Mouse (Mus musculus) intestine, postnatal 0 days (tissue): Measurements from ENCODE around the gene Yipf7. TPM values are rescaled to one million over a fixed set of nuclear protein-coding genes. Genes with fewer than 3 reads are reported as not detected.

ENCODE experiments used
- ATAC-seq: fragments of 200-750 bp; cut with Nextera tagmentation; 2 replicates; pipeline ENCODE4 v1.8.0; 2017; ENCODE audit warnings: mild to moderate bottlenecking, moderate TSS enrichment, moderate library complexity
- H3K27ac ChIP-seq: fragments of 300-500 bp; sonication (generic); 2 replicates; pipeline ENCODE4 v1.5.1; 2014; ENCODE audit warnings: mild to moderate bottlenecking, low read depth, low read length, moderate library complexity
- H3K27me3 ChIP-seq: fragments of 300-500 bp; sonication (generic); replicated peaks from 2 replicates; pipeline ENCODE4 v1.6.1; 2014; ENCODE audit warnings: low read length, mixed read lengths; ENCODE audit not compliant: control insufficient read depth, insufficient read depth
- H3K36me3 ChIP-seq: fragments of 300-500 bp; sonication (generic); 2 replicates; pipeline ENCODE4 v1.6.1; 2014; ENCODE audit warnings: mild to moderate bottlenecking, moderate library complexity; ENCODE audit not compliant: control insufficient read depth, insufficient read depth
- H3K4me1 ChIP-seq: fragments of 300-500 bp; sonication (generic); replicated peaks from 2 replicates; pipeline ENCODE4 v1.6.1; 2014; ENCODE audit warnings: antibody characterized with exemption, low read length, mixed read lengths; ENCODE audit not compliant: control insufficient read depth, insufficient read depth
- H3K4me2 ChIP-seq: fragments of 300-500 bp; sonication (generic); replicated peaks from 2 replicates; pipeline ENCODE4 v1.6.1; 2014; ENCODE audit warnings: low read depth, mild to moderate bottlenecking, moderate library complexity
- H3K4me3 ChIP-seq: fragments of 300-500 bp; sonication (generic); 2 replicates; pipeline ENCODE4 v1.5.1; 2014; ENCODE audit warnings: low read depth, low read length
- H3K9ac ChIP-seq: fragments of 300-500 bp; sonication (generic); 2 replicates; pipeline ENCODE4 v1.6.1; 2014; ENCODE audit warnings: mild to moderate bottlenecking, low read depth, low read length
- H3K9me3 ChIP-seq: fragments of 300-500 bp; sonication (generic); 2 replicates; pipeline ENCODE4 v1.6.1; 2016; ENCODE audit warnings: mixed run types; ENCODE audit not compliant: control insufficient read depth
- CTCF ChIP-seq: sonication (generic); IDR thresholded peaks from 2 replicates; pipeline ENCODE4 v1.5.1; 2016; ENCODE audit warnings: low read depth, mild to moderate bottlenecking, control low read depth, antibody characterized with exemption, moderate library complexity
- WGBS: fragments of 180-500 bp; shearing (Covaris S2); extraction: QIAGEN DNeasy Blood & Tissue Kit; methylation state at CpG from one replicate; pipeline ENCODE4 v1.1.7; 2014; 5-methylcytosine and 5-hydroxymethylcytosine counted together
- polyA plus RNA-seq: library from polyadenylated mRNA; unstranded; fragments of >200 nt; fragmentation: Nextera tagmentation; extraction: Ambion mirVana; gene quantifications from 2 replicates; pipeline ENCODE4 v1.2.1, GENCODE M21; 2015

Yipf7 gene
- polyA plus RNA-seq: not detected in 2 replicates

DNA sequence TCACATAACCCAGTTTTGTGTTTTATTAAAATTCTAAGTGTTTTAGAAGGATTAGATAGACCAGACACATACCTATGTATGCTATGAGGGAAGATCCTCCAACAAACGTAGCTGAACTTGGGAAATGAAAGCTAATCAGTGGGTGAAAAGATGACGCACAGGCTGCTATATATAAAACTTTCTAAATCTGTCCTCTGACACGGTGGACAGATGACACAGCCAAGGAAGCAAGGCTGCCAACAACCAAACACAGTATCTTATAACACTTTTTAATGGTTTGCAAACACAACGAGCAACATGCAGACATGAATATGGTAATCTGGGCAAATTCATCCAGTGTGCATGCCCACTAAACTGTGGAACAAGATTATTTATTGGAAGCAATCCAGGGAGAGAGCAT is at the start of gene Yipf7:
Yipf7 (minus strand) TSS at position 160 of the 400 bp plus-strand sequence.
- ATAC-seq: no peak
- H3K27ac ChIP-seq: no peak within 1 kb of the TSS
- H3K9me3 ChIP-seq: no peaks in the 10 kb centered on the region
- no peak within 1 kb of the TSS for H3K9ac ChIP-seq
- no peak for TF ChIP-seq CTCF
- no peak within 1 kb of the TSS for H3K4me2 ChIP-seq
- WGBS: 69% methylated on average over 4 of the region's 4 CpGs
- H3K4me1 ChIP-seq: no peaks in the 10 kb centered on the region
- no peak within 1 kb of the TSS for H3K4me3 ChIP-seq
- H3K36me3 ChIP-seq: no peaks in the 10 kb centered on the region
- H3K27me3 ChIP-seq: no peaks in the 10 kb centered on the region

DNA sequence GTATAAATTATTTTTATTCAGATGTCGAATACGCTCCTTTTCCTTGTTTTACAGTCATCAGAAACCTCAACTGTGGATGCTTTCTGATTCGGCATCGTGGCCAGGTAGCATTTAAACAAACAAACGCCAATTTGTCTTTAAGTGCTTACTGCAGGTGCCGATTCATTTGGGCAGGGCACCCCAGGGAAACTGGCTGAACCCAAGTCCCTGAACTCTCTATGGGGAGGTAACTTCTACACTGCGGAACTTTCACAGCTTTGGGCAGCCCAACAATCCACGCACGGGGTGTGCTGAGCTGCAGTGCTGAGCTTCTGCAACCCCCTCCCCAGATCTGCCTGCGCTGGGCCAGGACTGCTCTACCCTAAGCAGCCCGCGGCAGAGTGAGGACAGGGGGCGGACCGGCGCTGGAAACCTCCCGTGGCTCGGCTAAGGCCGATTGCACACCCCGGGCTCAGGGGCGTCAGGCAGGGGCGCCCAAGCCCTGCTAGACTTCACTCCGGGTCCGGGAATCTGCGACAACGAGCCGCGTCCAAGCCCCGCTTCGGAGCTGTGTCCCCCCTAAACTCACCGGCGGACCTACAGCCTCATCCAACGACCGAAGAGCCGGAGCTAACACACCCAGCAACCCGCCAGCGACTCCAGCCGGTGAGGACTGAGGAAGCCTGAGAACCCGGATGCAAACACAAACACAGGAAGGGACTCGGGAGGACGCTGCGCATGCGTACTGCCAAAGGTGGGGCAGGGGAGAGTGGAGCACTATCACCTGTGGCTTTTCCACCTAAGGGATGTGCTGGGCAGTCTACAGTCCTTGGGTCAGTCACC is 49.4 kb upstream of the Yipf7 start, which contains the start of gene Gnpda2:
Gnpda2 (minus strand) TSS at position 701 of the 822 bp plus-strand sequence.
- peak within 1 kb of the TSS; percentile 60 for H3K27ac ChIP-seq
- H3K9me3 ChIP-seq: no peaks in the 10 kb centered on the region
- no peaks in the 10 kb centered on the region for H3K4me1 ChIP-seq
- peak; percentile 72 for TF ChIP-seq CTCF
- peak within 1 kb of the TSS; percentile 82 for H3K9ac ChIP-seq
- ATAC-seq: peak; percentile 99
- no peaks in the 10 kb centered on the region for H3K27me3 ChIP-seq
- 3% methylated on average over 42 of the region's 42 CpGs for WGBS
- no peaks in the 10 kb centered on the region for H3K36me3 ChIP-seq
- peak within 1 kb of the TSS; percentile 75 for H3K4me2 ChIP-seq
- peak within 1 kb of the TSS; percentile 63 for H3K4me3 ChIP-seq

DNA sequence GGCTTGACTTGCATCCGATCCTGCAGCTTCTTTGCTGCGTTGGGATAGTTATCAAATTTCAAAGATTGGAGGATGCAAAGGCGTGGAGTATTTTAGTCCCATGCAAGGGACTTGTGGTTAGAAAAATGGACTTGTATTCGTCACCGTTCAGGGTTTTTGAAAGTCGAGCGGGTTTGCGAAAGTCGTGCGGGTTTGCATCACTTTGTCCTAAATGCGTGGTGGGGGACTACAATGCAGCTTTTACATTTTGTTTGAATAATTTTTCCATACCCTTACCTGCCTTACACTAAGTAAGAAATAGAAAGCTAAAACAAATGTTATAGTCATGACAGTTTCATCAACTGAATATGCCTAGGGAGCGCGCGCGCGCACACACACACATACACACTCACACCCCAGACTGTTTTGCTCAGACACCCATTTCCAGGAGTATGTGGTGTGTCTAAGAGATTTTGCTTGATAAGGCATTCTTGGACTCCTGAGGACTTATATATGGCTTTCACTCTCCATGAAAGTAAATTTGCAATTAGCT is 15.0 kb upstream of the Yipf7 start:
- H3K9ac ChIP-seq: peak overlapping the region; percentile 94
- H3K27me3 ChIP-seq: no peaks in the 10 kb centered on the region
- H3K4me3 ChIP-seq: peak overlapping the region; percentile 98
- H3K36me3 ChIP-seq: peaks cover 18% of the 10 kb centered on the region
- H3K4me1 ChIP-seq: no peaks in the 10 kb centered on the region
- peak overlapping the region; percentile 79 for H3K4me2 ChIP-seq
- WGBS: 9% methylated on average over 16 of the region's 16 CpGs
- no peak for TF ChIP-seq CTCF
- peak overlapping the region; percentile 78; the same call in 1 of the 2 replicates for H3K27ac ChIP-seq
- peak; percentile 18; the same call in 1 of the 2 replicates for ATAC-seq
- H3K9me3 ChIP-seq: no peaks in the 10 kb centered on the region

DNA sequence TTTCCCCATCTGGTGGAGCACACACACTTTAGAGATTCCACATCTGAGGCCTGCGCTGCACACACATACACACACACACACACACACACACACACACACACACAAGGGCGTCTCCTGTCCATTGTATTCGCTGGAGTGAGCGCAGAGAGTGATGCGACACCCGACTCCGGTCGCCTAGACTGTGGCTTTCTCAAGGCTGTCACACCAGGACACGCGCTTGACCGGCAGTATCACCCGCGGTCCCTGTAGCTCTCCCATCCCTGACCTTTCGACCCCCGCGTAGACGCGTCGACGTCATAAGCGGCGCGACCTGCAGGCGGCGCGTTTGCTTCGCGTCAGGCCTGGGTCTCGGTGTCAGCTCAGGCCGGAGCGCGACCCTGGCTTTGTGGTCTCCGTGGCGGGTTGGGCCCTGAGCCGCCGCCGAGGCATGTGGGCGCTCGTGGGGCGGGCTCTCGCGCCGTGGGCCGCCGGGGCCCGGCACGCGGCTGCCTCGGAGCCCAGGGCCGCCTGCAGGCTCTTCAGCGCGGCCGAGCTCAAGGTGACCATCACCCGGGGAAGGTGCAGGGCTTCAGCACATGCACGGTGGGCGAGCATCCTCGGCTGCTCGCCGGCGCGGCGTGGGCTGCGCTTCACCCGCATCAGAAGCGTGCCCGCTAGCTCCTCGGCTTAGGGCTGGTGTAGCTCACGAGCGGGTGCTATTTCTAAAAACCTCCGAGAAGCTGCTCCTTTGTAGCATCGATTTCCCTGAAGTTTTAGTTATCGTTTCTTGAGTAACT is 14.4 kb upstream of the Yipf7 start, which contains the start of gene Guf1:
Guf1 (plus strand) TSS at position 296 of the 776 bp plus-strand sequence.
- peaks cover 13% of the 10 kb centered on the region for H3K36me3 ChIP-seq
- peak within 1 kb of the TSS; percentile 94 for H3K9ac ChIP-seq
- no peaks in the 10 kb centered on the region for H3K9me3 ChIP-seq
- peak within 1 kb of the TSS; percentile 78 for H3K27ac ChIP-seq
- H3K4me2 ChIP-seq: peak within 1 kb of the TSS; percentile 79
- peak within 1 kb of the TSS; percentile 98 for H3K4me3 ChIP-seq
- peak; percentile 58 for TF ChIP-seq CTCF
- peak; percentile 99 for ATAC-seq
- H3K4me1 ChIP-seq: no peaks in the 10 kb centered on the region
- H3K27me3 ChIP-seq: no peaks in the 10 kb centered on the region
- under 1% methylated on average over 71 of the region's 72 CpGs for WGBS

DNA sequence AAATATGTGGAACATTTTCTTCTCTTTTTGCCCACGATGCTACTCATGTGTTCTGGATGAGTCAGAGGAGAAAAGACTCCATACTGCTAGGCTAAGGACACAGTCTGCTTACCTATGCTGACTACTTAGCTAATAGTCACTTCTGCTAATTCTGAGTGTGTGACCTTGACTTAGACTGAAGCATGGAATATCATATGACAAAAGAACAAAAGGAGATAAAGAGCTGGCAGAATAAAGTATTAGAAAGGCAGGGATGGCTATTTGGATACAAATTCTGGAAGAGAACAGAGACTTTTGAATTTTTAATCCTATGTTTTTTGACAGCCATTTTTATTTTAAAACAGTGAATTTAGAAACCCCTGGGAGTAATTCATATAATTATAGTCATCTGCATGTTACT is 768 bp downstream of the Yipf7 start:
- no peaks in the 10 kb centered on the region for H3K9me3 ChIP-seq
- TF ChIP-seq CTCF: no peak
- 74% methylated on average over 1 of the region's 1 CpGs for WGBS
- no peak for ATAC-seq
- no peaks in the 10 kb centered on the region for H3K4me1 ChIP-seq
- H3K4me2 ChIP-seq: no peak overlapping the region
- H3K27ac ChIP-seq: no peak overlapping the region
- H3K9ac ChIP-seq: no peak overlapping the region
- H3K27me3 ChIP-seq: no peaks in the 10 kb centered on the region
- no peaks in the 10 kb centered on the region for H3K36me3 ChIP-seq
- no peak overlapping the region for H3K4me3 ChIP-seq

DNA sequence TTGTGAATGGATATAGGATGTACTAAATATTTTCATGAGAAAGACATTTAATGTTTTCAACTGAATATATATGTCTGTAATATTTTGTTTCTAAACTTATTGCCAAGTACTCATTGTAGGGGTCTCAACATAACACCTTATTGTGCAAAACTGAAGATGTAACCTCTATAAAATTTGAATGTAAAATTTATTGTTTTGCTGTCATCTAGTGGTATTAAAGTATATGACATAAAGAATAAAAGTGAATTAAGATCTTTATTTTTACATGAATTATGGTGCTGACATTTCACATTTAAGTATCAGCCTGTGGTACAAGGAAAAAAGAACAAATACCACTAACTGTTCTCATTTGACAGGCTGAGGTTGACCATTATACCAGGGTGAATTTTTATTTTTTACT is 18.5 kb downstream of the Yipf7 start:
- no peak for ATAC-seq
- Histone ChIP-seq H3K27ac (no peak overlapping the region), H3K9ac (no peak overlapping the region), H3K4me2 (no peak overlapping the region), H3K27me3 (no peaks in the 10 kb centered on the region), H3K9me3 (no peaks in the 10 kb centered on the region), H3K4me1 (no peaks in the 10 kb centered on the region), H3K36me3 (no peaks in the 10 kb centered on the region), H3K4me3 (no peak overlapping the region)
- no peak for TF ChIP-seq CTCF
